Mouse (Mus musculus) CD4-positive helper T cell, adult 2 months (primary cell): ENCODE results near the gene Unc5c.

Source experiments
- DNase-seq: peaks from one replicate; pipeline ENCODE4 v3.0.0-alpha.2; 2012; ENCODE audit warnings: low read depth, missing footprints, low spot score

The Unc5c gene

GRCm38 (mm10) chr3:141509772-141510171 is 44.8 kb downstream of the Unc5c start:
- no peak for DNase-seq

GRCm38 (mm10) chr3:141511253-141512038 is 46.4 kb downstream of the Unc5c start:
- DNase-seq: no peak

DNA sequence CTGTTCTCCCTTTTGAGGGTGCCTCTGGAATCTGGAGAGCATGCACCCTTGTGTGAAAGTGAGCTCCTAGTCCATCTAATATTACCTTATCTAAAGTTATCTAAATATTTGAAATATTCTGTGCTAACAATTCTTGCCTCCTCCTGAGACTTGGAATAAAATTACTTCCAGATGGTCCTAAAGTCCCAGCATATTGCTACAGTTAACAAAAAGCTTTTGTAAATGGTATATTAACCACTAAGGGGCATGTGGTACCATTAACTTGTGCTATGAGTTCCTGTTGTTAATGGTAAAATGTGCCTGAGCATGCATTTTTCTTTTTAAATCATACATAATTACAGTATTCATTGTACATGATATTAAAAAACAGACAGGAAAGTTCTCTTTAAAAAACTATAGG is 63.7 kb downstream of the Unc5c start:
- no peak for DNase-seq

DNA sequence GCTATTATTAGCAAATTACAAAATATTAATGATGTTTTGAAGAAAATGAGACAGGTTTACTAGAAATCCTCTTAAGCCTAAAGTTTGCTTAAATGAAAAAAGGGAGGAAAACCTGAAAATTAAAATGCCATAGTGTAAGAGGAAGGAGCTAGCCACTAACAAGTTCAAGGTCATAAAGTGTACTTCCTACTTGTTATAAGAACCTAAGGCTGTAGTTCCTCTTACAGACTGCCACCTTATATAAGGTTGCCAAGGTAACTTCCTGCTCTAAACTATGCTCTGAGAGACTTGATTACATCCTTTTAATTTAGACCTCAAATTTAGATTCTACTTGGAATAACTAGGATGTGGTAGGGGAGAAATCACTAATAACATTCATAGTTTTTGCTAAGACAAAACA is 64.6 kb downstream of the Unc5c start:
- DNase-seq: no peak

GRCm38 (mm10) chr3:141533861-141534260 is 68.8 kb downstream of the Unc5c start:
- no peak for DNase-seq

DNA sequence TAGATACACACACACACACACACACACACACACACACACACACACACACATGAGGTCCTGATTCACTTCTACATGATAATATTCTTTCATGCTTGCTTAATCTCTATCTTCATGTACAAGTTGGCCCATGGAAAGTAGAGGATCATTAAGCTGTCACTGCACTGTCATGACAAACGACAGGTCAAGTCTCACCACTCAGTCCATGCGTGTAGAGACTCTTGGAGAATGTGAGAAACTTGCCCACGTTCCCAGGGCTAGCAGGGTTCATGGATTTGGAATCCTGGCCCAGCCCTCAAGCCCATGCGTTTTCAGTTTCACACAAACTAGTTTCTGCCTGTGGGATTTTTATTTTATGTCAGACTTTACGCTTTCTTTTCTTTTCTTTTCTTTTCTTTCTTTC is 71.8 kb downstream of the Unc5c start:
- DNase-seq: no peak

- DNase-seq: no peak
Measured at GRCm38 (mm10) chr3:141538120-141538519, 73.1 kb downstream of the Unc5c start.

GRCm38 (mm10) chr3:141540749-141541148 is 75.7 kb downstream of the Unc5c start:
- DNase-seq: no peak

GRCm38 (mm10) chr3:141547341-141547814 is 82.4 kb downstream of the Unc5c start:
- no peak for DNase-seq

DNA sequence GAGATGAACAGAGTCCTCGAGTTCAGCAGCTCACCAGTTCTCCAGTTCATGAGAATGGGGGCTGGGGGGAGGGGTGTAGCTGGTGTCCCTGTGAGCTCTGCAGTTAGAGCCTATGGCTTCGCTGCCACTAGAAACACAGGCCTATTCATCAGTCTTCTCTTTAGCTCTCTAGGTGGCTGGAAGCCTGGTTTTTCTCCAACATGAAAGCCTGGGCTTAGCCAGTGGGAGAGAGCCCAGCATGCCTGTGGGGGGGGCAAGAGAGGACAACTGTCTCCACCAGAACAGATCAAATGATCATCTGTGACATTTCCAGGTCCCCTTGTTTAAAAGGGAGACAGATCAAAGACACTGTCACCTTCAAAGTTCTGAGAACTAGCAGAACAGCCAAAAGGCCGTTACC is 84.6 kb downstream of the Unc5c start:
- DNase-seq: no peak

DNA sequence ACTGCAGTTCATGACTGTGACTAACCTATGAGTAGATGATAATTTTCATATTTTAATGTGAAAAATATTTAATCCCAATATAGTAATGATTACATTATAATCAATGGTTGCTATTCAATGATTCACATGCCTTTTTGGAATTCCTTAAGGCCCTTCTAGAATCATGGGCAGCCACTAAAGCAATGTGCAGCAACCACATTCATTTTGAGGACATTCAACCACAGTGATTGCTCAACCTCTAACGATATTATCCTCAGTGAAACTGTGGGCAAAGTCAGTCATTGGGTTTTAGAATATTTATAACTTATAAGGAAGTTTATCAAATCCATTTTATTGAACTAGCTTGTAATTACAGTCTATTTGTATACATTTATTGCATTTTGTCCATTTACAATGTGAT is 87.9 kb downstream of the Unc5c start:
- no peak for DNase-seq

- no peak for DNase-seq
Measured at GRCm38 (mm10) chr3:141557072-141557471, 92.1 kb downstream of the Unc5c start.

DNA sequence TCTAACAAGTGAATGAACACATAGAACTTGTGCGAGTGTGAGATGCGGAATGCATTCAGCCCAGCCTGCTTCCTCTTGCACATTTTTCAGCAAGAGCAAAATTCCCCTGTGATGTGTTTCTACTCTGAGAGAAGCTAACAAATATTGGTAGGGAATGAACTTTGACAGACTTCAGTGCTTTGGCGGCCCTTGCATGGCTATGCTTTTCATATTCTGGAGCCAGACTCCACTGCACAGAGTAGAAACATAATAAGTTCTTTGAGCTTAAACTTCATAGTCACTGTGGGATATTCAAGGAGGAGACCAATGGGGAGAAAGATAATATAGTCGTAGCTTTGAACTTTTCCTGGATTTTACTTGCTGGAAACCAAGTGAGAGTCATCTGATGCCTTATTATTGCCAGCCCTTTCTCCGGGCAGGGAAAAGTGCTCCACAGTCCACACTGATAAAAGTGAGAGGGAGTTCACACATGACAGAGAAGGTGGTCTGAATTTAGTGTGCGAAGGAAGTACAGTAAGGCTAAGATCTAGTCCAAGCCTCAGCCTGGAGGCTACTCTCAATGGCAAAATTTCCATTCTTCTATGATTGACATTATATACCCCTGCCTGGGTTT is 110.2 kb downstream of the Unc5c start:
- no peak for DNase-seq

GRCm38 (mm10) chr3:141577382-141577781 is 112.4 kb downstream of the Unc5c start:
- no peak for DNase-seq

- DNase-seq: no peak
Measured at GRCm38 (mm10) chr3:141581190-141581891, 116.3 kb downstream of the Unc5c start.

DNA sequence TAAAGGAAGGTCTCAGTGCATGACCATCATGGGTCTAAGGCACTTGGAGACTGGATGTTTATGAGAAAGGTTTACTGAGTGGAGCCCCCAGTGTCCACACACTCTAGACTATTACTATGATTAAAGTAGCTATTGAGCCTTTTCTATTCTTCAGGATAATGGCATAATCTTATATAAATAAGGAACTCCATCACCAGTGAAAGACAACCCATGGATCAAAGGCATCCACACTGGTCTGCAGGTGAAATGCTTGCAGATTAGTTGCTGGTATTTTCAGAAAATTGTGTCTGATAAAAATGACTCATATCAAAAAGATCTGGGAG is 116.8 kb downstream of the Unc5c start:
- DNase-seq: no peak

DNA sequence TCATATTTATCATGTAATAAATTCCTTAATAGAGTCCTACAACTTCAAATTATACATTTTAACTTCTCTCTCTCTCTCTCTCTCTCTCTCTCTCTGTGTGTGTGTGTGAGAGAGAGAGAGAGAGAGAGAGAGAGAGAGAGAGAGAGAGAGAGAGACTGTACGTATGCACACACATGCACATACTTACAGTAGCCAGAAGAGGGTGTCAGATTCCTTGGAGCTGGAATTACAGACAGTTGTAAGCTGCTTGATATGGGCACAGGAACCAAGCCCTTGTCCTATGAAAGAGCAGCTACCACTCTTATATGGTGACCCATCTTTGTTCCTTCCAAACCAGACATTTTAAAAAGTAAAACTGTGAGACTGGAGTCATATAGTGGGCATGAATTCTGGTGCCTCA is 118.2 kb downstream of the Unc5c start:
- no peak for DNase-seq

DNA sequence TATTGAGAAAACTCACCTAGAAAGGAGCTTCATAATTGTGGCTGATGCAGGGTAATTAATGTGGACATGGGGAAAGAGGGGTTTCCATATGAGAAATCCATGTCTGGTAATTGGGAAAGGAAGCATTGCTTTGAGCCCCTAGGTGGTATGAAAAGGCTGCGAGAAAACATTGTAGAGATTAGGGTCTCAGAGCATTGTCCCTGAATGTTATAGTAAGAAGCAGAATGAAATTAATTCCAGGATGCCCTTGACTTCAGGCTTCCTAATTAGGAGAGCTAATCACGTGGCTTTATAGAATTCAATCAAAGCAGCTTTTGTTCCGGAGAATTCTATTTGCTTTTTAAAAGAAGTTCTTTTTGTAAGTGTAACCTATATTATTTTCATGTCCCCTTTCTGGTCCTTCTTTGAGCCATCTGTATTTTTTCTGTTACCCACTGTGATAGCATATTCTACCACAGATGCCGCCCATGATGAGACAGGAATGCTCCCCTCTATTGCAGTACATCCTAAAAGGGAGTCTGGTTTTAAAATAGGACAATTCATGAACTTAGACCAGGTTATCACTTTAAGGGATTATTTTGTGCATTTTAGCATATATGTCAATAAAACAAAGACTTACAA is 124.5 kb downstream of the Unc5c start:
- DNase-seq: no peak

- no peak for DNase-seq
Measured at GRCm38 (mm10) chr3:141593249-141593648, 128.2 kb downstream of the Unc5c start.

- DNase-seq: no peak
Measured at GRCm38 (mm10) chr3:141594120-141594519, 129.1 kb downstream of the Unc5c start.

DNA sequence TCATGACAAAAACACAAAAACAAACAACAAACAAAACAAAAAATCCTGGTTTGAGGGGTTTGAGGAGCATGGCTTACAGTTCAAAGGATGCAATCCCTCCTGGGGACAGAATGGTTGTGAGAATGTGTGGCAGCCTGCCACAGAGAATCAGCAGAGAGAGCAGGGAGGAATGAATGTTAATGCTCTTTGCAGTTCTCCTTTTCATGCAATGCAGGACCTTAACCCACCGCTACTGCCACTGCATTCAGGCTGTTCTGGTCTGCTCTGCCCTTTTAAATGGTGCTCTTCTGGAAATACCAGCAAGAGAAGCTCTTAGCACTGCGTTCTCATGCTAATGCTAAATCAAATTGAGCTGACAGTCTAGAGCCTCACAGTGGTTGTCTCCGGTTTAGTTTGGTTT is 130.1 kb downstream of the Unc5c start:
- DNase-seq: no peak

GRCm38 (mm10) chr3:141596461-141596860 is 131.4 kb downstream of the Unc5c start:
- no peak for DNase-seq
